Mouse (Mus musculus) testis, adult 2 months (tissue): ENCODE data around the gene Ppp1r21. TPM values are rescaled to one million over a fixed set of nuclear protein-coding genes. Genes with fewer than 3 reads are reported as not detected.

ENCODE experiments used
- H3K27ac ChIP-seq: fragments of 200-500 bp; 2 replicates; pipeline ENCODE4 v1.5.1; 2012; ENCODE audit warnings: low read depth, low read length; ENCODE audit not compliant: control insufficient read depth, insufficient read depth
- H3K27me3 ChIP-seq: fragments of 200-500 bp; 2 replicates; pipeline ENCODE4 v1.6.1; 2012; ENCODE audit warnings: mild to moderate bottlenecking, low read length, moderate library complexity; ENCODE audit not compliant: control insufficient read depth, insufficient read depth
- H3K36me3 ChIP-seq: fragments of 200-500 bp; 2 replicates; pipeline ENCODE4 v1.6.1; 2012; ENCODE audit warnings: mild to moderate bottlenecking, low read length; ENCODE audit not compliant: control insufficient read depth, insufficient read depth
- H3K4me1 ChIP-seq: fragments of 200-500 bp; 2 replicates; pipeline ENCODE4 v1.6.1; 2012; ENCODE audit warnings: low read length; ENCODE audit not compliant: control insufficient read depth, insufficient read depth
- H3K4me3 ChIP-seq: fragments of 200-500 bp; 2 replicates; pipeline ENCODE4 v1.5.1; 2012; ENCODE audit warnings: low read depth, mild to moderate bottlenecking, low read length, moderate library complexity, mixed read lengths; ENCODE audit not compliant: control insufficient read depth
- CTCF ChIP-seq: fragments of 200-500 bp; IDR thresholded peaks from 2 replicates; pipeline ENCODE4 v1.5.1; 2012; ENCODE audit warnings: low read depth, mild to moderate bottlenecking, inconsistent platforms, low read length, moderate library complexity; ENCODE audit not compliant: control insufficient read depth, insufficient read depth, insufficient replicate concordance
- POLR2A ChIP-seq: fragments of 200-500 bp; IDR thresholded peaks from 2 replicates; pipeline ENCODE4 v1.6.1; 2012; ENCODE audit warnings: low read depth, mild to moderate bottlenecking, inconsistent platforms, low read length, moderate library complexity; ENCODE audit not compliant: control insufficient read depth
- polyA plus RNA-seq: library from polyadenylated mRNA; depleted of rRNA; stranded (reverse); fragments of >200 nt; gene quantifications from 2 replicates; pipeline ENCODE4 v1.2.3, GENCODE M21; 2012; rRNA removed

The Ppp1r21 gene
- polyA plus RNA-seq = 9.2 and 9.4 TPM in 2 replicates

DNA sequence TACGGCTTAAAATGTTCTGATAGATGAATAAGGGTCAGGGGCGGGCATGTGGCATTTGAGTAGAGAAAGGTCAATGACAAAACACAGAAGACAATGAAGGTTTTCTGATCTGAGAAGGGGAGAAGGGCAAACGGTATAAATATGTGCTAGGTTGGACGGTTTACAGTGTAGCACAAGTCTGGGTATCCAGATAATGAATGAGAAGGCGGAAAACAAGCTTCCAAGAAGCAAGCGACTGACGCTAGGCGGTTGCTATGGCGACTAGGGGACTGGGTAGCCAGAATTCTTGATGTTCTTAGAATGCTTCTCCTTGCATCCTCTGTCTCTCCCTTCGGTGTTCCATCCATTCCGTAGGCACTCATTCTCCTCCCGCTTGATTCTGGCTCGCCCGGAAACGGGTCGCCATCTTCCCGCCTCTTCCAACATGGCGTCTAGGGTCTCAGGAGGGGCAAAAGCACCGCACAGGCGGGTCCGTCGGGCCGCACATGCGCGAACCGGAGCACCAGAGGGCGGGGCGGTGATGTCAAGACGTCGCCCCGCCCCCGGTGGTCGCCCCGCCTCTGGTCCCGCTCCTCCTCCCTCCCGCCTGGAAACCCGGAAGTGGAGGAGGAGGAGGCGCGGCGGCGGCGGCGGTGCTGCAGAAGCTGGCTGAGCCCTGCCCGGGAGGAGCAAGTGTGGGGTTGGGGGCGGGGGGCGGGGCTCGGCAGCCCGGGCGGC lies at the start of gene Ppp1r21:
Gene Ppp1r21 (plus strand): TSS at position 600 of the 717 bp plus-strand sequence.
- Histone ChIP-seq H3K36me3 (no peaks in the 10 kb centered on the region), H3K27ac (peak within 1 kb of the TSS; percentile 82), H3K27me3 (no peaks in the 10 kb centered on the region), H3K4me1 (peaks cover 4% of the 10 kb centered on the region; the same call in 1 of the 2 replicates), H3K4me3 (peak within 1 kb of the TSS; percentile 97)
- TF ChIP-seq POLR2A = peak; percentile 83
- no peak for TF ChIP-seq CTCF

DNA sequence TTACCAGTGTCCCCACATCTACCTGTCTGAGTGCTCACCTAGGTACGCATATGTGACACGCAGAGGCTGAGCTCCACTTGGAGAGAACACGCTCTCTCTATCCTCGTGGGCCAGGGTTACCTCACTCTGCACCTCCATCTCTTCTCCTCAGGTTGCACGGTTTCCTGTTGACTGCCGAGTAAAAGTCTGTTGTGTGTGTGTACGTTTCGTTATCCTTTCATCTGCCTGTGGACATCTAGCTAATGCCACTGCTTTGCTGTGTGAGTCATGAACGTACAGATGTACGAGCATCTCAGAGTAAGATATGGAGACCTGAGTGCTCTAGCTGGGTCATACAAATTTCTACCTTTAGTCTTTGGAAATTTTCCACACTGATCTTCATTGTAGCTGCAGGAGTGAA lies 49.5 kb upstream of the Ppp1r21 start:
- Histone ChIP-seq H3K36me3 (no peaks in the 10 kb centered on the region), H3K4me3 (no peak overlapping the region), H3K4me1 (peaks cover 3% of the 10 kb centered on the region), H3K27ac (no peak overlapping the region), H3K27me3 (no peaks in the 10 kb centered on the region)
- no peak for TF ChIP-seq CTCF

DNA sequence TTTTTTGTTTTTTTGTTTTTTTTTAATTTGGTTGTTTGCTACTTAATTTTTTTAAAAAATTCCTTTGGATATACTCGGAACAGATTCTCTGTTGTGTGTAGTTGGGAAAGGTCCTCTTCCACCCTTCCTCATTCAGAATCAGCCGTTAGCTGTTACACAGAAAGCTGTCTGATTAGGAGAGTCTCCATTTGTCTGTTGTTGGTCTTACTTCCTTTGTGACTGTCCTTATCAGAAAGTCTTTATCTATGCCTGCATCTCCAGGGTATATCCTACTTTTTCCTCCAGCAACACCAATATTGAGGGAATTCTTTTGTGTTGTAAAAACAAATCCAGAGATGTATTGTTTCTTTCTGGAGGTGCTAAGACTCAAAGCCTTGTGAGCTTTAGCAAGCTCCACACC lies 48.9 kb upstream of the Ppp1r21 start:
- Histone ChIP-seq H3K27me3 (no peaks in the 10 kb centered on the region), H3K4me1 (peaks cover 3% of the 10 kb centered on the region), H3K4me3 (no peak overlapping the region), H3K27ac (no peak overlapping the region), H3K36me3 (no peaks in the 10 kb centered on the region)
- TF ChIP-seq CTCF = no peak
- TF ChIP-seq POLR2A = no peak

DNA sequence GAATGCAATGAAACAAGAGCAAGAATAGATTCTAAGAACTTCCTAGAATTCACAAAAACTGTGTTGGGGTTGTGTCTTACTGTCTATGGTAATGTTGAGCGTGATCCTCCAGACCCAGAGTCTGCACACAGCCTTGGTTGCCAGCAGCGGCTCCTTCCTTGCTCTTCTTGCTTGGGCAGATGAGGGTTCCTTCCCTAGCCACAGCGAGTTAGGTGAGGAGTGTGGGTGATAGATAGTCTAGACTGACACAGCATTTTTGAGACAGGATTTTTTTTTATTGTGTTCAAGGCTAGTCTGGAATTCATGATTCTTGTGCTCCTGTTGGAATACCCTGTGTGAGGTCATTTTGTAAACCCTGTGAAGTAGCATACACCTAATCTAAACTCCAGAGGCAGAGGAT lies 48.3 kb upstream of the Ppp1r21 start:
- H3K27ac ChIP-seq = no peak overlapping the region
- no peak overlapping the region for H3K4me3 ChIP-seq
- no peaks in the 10 kb centered on the region for H3K36me3 ChIP-seq
- no peaks in the 10 kb centered on the region for H3K27me3 ChIP-seq
- peaks cover 3% of the 10 kb centered on the region for H3K4me1 ChIP-seq
- no peak for TF ChIP-seq CTCF
- TF ChIP-seq POLR2A = no peak

DNA sequence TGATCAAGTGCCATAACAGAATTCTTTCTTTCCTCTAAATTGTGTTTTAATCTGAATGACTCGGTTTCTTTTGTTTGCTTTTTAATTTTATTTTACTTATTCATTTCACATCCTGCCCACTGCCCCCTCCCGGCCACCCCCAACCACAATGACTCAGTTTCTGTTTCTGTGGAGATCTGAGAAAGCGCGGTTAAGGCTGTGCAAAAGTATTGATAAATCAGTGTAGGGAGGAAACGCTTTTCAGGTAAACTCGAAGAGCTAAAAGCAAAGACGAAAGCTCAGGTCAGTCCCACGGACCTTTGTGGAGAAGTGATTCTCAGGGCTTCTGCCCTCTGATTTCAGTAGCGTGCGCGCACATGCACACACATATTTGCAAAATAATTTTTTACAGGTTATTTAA lies 45.4 kb upstream of the Ppp1r21 start:
- no peak overlapping the region for H3K27ac ChIP-seq
- no peaks in the 10 kb centered on the region for H3K36me3 ChIP-seq
- TF ChIP-seq CTCF (no peak), POLR2A (no peak)
- no peak overlapping the region for H3K4me3 ChIP-seq
- no peaks in the 10 kb centered on the region for H3K27me3 ChIP-seq
- peaks cover 2% of the 10 kb centered on the region; the same call in 1 of the 2 replicates for H3K4me1 ChIP-seq

DNA sequence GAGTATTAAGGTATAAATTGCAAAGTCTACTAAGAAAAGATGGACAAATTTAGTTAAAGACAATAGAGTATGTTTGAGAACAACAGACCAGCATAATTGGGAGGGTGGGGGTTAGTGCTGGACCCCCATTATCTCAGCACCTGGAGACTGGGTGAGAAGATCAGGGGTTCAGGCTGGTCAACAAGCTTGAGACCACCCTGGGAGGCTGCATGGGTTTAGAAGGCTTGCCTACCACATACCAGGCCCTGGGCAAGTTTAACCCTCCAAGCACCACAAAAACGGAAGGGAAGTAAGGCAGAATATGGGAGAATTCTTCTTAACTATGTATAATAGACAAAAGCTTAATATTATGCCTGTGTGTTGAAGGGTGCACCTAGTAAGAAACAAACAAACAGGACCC lies 45.0 kb upstream of the Ppp1r21 start:
- H3K4me1 ChIP-seq = peaks cover 2% of the 10 kb centered on the region; the same call in 1 of the 2 replicates
- no peak for TF ChIP-seq CTCF
- TF ChIP-seq POLR2A = no peak
- H3K4me3 ChIP-seq = no peak overlapping the region
- no peaks in the 10 kb centered on the region for H3K36me3 ChIP-seq
- no peaks in the 10 kb centered on the region for H3K27me3 ChIP-seq
- H3K27ac ChIP-seq = no peak overlapping the region

DNA sequence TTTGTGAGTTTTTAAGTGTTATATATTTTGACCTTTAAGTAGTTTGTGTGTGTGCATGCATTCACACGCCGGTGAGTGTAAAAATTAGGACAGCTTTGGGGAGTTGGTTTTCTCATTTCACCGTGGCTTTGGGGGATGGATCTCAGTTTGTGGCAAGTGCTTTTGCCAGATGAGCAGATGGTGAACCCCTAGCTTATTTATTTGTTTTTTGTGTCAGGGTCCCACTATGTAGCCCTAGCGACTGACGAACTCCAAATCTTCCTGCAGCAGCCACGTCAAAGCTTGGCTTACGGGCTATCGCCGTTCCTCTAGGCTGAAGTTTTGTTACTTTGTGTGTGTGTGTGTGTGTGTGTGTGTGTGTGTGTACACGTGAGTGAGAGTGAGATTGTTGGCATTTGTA lies 39.4 kb upstream of the Ppp1r21 start:
- TF ChIP-seq CTCF (no peak), POLR2A (no peak)
- Histone ChIP-seq H3K4me3 (no peak overlapping the region), H3K4me1 (peaks cover 11% of the 10 kb centered on the region), H3K36me3 (no peaks in the 10 kb centered on the region), H3K27me3 (no peaks in the 10 kb centered on the region), H3K27ac (no peak overlapping the region)
